Mouse (Mus musculus): Measurements from ENCODE around the gene Thoc7.

The Thoc7 gene

GRCm38 (mm10) chr14:13934052-13934371, 27.6 kb downstream of the Thoc7 start:
- no peak for DNase-seq (ENCODE audit: low read depth, low spot score)

DNA sequence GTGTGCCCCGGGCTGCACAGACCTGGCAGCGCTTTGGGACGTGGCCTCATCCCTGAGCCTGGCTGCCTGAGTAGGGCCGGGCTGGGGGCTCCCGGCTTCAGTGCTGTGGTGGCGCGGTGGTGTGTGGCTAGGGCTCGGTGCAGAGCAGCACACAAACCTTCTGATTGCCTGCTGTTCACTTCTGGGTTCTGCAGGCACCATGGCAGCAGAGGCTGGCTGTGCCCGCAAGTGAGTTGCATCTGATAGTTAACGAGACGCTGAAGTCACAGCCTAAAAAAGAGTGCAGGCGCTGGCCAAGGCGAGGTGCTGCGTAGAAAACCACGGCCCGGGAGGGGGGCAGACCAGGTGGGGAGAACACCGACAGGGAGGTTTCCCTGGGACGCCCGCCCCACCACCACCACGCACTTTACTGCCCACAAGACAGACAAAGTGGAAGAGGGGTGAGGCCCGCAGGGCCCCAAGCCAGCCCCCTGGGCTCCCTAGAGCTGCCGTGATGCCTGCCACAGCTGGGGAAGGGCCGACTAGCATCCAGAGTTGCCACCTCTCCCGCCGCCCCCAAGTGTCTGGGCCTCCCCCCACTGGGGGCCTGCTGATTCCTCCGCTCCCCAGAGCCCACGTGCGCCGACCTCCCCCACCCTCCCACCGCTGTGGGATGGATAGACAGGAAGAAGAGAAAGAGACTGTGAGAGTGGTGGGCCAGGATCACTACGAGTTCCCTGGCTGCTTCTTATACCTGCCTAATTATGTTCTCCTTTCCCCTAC, 28.2 kb downstream of the Thoc7 start:
- no peak for DNase-seq (ENCODE audit: low read depth, low spot score)

GRCm38 (mm10) chr14:13917630-13918029, 44.0 kb downstream of the Thoc7 start:
- DNase-seq (ENCODE audit: low read depth, low spot score) = peak; percentile 86

- no peak for DNase-seq (ENCODE audit: low read depth, low spot score)
Measured at GRCm38 (mm10) chr14:13917208-13917607, 44.4 kb downstream of the Thoc7 start.

DNA sequence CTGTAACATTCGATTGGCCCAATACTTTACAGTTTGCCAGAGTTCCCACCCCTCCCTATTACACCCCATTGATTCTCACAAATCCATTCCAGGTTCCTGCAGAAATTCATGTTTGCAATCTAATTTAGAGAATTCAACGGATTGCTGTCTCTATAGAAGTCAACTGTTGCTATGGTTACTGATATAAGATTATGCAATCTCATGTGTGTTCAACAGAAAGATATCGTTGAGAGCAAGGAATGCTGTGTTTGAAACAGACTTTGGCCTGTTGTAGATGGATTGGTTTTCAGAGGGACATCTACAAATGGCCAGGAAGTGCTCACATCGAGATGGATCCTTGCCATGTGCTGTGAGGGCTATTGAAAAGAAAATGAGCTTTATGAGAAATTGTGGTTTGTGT, 46.4 kb downstream of the Thoc7 start:
- DNase-seq (ENCODE audit: low read depth, low spot score) = no peak

DNA sequence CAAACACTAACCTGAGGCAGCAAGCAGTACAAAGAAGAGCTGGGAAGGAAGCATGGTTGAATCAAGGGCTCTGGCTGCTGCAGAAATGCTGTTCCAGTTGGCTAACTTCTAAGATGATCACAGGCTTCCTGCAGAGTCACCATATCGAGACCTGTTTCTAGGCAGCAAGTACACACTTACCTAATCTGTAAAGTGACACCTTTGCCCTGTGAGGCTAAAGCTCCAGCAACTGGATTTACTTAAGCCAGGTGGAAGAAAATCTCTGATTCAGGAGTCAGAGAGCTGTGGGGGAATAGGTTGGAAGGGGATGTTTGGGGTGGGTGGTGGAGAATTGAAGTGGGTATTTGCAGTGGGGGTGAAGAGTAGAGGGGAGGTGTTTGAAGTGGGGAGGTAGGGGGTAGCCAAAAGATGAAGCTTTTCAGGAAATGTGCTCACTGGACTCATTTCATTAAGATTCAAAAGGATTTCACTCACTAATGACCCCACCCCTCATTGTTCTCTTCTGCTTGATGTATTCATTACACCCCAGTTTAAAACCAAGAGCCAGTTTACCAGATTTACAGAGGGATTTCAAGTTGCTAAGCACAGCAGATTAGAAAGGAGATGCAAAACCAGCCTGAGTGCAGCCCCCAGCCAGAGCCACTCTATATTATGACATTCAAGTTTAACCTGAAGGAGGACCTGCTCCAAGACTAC, 47.1 kb downstream of the Thoc7 start, which contains the start of gene Gm281:
TSS of gene Gm281 (minus strand) at position 92 of the 696 bp plus-strand sequence.
- DNase-seq (ENCODE audit: low read depth, low spot score) = no peak

GRCm38 (mm10) chr14:13910148-13910547, 51.5 kb downstream of the Thoc7 start:
- DNase-seq (ENCODE audit: low read depth, low spot score) = peak; percentile 58

GRCm38 (mm10) chr14:13907145-13907544, 54.5 kb downstream of the Thoc7 start:
- no peak for DNase-seq (ENCODE audit: low read depth, low spot score)

DNA sequence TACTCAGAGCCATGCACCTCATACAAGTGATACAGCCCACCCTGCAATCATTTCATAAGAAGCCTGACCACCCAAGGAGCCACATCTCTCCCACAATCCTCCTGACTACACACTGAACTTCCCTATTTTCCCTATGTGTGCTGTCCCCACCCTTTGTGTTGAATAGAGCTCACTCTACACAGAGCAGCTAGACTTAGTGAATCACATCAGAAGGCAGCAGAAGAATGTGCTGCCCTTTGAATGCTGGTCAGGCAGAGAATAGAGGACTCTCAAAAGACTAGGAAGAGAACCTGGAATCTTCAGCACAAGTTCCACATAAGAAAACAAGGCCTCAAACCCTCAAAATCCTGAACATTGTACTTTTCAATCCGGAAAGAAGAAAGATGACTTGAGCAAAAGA, 55.2 kb downstream of the Thoc7 start:
- no peak for DNase-seq (ENCODE audit: low read depth, low spot score)

GRCm38 (mm10) chr14:13901611-13902067, 60.0 kb downstream of the Thoc7 start:
- DNase-seq (ENCODE audit: low read depth, low spot score) = peak; percentile 85

Measured in forelimb bud, embryonic 11.5 days (tissue).